Mouse (Mus musculus): ENCODE data around the gene Fscn3. TPM values are rescaled to one million over a fixed set of nuclear protein-coding genes. Genes with fewer than 3 reads are reported as not detected.

Gene Fscn3
- polyA plus RNA-seq, 1 experiment = 0.07 TPM

DNA sequence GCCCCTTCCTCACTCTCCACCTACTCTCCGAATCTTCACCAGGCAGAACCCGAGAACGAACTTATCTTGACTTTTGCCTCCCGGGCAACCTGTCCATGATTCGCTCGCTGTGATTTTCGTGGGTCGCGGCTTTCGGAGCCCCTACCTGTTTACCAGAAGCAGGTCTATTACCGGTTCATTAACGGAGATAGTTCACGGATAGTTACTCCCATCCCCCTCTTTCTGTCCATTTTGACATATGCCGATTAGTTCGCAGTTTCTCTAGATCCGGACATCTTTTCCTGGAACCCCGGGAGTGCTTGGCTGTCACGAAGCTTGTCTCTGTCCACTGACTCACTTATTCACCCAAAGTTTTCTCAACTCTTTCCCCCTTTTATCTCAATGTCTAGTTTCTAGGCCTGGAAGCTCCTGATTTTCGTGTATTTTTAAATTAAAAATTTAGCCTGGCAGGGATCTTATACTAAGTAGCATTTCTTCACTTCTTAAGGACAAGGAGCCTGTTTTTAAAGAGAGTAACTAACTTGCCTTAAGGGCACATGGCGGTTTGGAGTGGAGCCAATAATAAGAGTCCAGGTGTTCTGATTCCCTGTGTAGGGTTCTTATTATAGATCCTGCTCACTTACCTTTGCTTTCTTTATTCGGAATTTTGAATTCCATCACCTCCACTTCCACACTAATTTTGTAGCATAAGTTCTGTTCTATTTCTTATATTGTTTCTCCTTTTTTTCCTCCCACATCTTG, 53.3 kb downstream of the Fscn3 start:
- DNase-seq (ENCODE audit: low read depth, low spot score) = no peak
- 2% methylated on average over 21 of the region's 21 CpGs for WGBS

DNA sequence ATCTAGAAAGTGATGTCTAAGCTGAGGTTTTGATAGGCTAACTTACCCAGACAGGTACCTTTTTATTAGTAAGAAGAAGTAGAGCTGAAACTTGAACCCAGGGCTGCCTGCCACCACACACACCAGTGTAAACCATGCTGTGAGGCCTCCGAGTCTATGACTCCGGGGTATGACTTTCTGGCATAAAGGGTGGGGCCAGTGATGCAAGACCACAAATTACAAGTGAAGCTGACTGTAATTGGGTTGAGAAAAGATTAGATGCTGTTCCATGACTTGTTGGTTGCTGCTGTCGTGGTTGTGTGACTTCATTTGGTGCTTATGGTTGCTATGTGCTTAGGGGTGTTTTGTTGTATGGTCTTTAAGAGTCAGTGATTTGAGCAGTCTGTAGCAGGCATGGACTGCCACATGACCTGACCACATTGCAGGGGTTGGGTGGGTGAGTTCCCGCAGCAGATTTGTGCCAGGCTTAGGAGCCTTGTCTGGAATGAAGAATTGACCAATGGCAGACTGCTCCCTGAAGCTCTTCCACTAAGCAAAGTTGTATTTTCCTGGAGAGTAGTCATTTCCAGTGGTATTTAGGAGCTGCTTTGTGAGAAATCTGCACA, 55.2 kb downstream of the Fscn3 start:
- DNase-seq (ENCODE audit: low read depth, low spot score) = no peak
- 40% methylated on average over 4 of the region's 4 CpGs for WGBS

GRCm38 (mm10) chr6:28486008-28486407, 58.4 kb downstream of the Fscn3 start:
- 93% methylated on average over 2 of the region's 2 CpGs for WGBS
- no peak for DNase-seq (ENCODE audit: low read depth, low spot score)

- no peak for DNase-seq (ENCODE audit: low read depth, low spot score)
- WGBS = 79% methylated on average over 2 of the region's 2 CpGs
Measured at GRCm38 (mm10) chr6:28486471-28486870, 58.9 kb downstream of the Fscn3 start.

DNA sequence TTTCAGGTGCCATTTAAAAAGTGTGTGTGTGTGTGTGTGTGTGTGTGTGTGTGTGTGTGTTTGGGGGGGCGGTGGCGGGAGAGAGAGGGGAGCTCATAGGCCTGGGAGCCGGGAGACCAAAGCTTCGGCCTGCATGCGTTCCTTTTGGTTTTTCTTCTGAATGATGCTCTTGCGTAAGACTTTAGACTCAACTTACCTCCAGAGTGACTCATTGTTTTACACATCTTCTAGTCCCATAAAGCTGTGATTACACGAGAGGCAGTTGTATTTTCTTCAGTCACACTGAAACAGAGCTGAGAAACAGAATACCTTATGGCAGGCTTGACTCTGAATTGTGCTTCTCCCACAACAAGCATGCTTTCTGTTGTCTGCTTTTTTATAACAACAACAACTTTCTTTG, 59.3 kb downstream of the Fscn3 start:
- DNase-seq (ENCODE audit: low read depth, low spot score) = no peak
- WGBS = 38% methylated on average over 7 of the region's 7 CpGs

Other genes starting within 250 kb of the Fscn3 start
- 1.3 and 3.8 TPM in 2 replicates for gene Zfp800, start 29.8 kb upstream of the Fscn3 start, polyA plus RNA-seq (2012; rRNA removed)
- gene Arf5, start 4.2 kb upstream of the Fscn3 start, polyA plus RNA-seq (2012; rRNA removed) = 609 and 620 TPM in 2 replicates
- 4.6 and 7.2 TPM in 2 replicates for gene Gcc1, start 601 bp downstream of the Fscn3 start, polyA plus RNA-seq (2012; rRNA removed)
- 0.25 and 0.40 TPM in 2 replicates for gene Pax4, start 21.6 kb downstream of the Fscn3 start, polyA plus RNA-seq (2012; rRNA removed)
- gene Snd1, start 47.4 kb downstream of the Fscn3 start, polyA plus RNA-seq (2012; rRNA removed) = 89.7 and 90.4 TPM in 2 replicates

Data from large intestine, adult 2 months (tissue).